Mouse (Mus musculus) layer of hippocampus, postnatal 25 days (tissue): Measurements from ENCODE around the gene Pard3. TPM values are rescaled to one million over a fixed set of nuclear protein-coding genes. Genes with fewer than 3 reads are reported as not detected.

ENCODE experiments used
- DNase-seq, 2 experiments: peaks; one replicate each; pipeline ENCODE4 v3.0.0; 2022; ENCODE audit warnings: mixed read lengths in 2 of 2, low spot score in 1 of 2; ENCODE audit errors: extremely low spot score in 1 of 2
- total RNA-seq, 2 experiments: library from RNA; stranded (reverse); gene quantifications; 2 replicates each; pipeline ENCODE4 v1.2.3; 2021

Pard3 gene
- total RNA-seq, 2 experiments from 2014 or later, result 21.8 to 22.7 TPM

GRCm38 (mm10) chr8:127320930-127321329 is 257.2 kb downstream of the Pard3 start:
- no peak for DNase-seq

DNA sequence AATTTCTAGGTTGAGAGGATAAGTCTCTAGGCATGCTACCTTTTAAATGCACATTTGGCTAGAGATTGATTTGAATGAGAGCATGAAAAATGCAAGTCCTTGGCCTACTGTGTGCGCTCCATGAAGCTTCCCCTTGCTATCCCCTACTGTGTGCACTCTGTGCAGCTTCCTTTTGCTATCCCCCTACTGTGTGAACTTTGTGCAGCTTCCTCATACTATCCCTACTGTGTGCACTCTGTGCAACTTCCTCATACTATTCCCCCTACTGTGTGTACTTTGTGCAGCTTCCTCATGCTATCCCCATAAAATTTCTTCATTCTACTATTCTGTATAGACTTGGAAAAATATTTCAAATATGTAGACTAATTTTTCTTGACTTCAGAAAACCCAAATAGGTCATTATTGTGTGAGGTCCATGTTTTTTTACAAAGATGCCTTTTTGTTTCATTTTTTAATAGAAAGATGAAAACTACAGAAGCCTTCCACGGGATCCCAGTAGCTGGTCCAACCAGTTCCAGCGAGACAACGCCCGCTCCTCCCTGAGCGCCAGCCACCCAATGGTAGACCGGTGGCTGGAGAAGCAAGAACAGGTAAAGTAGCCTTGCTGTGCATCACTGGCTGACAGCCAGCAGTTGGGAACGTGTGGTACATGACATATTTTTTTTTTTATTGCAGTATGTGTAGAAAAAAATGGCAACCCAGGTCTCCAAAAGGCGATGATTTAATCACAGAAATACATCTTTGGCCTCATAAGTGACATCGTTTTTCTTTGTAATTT is 260.1 kb downstream of the Pard3 start:
- no peak for DNase-seq

DNA sequence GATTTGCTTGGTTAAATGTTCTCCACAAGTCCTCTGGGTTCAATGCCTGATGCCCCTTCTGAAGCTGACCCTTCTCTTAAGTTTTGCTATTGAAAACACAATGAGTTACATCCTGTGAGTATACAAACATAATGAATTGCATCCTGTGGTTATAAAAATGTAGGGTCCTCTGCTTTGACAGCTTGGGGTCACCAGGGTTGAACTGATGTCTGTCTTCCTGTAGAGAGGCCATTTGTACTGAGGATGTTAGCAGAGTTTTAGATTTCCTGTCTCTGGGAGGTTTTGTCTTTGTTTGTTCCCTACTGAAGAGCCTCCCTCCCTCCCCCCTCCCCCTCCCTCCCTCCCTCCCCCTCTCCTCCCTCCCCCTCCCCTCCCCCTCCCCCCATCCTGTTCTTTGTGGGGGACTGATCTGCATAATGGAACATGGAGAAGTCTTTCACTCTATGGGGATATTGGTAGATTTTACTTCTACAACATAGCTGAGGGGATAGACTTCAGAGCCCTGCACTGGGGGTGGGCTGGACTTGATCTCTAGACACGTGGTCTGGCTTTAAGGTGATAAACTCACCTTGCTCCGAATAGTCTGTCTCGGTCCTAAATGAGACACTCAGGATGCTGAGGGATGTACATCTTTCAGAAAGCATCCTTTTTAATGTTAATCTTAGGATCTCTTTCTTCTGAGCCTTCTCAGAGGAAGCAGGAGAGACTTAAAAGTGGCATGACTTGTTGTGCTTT is 261.3 kb downstream of the Pard3 start:
- DNase-seq, result no peak

- no peak for DNase-seq
These were observed 262.1 kb downstream of the Pard3 start for GRCm38 (mm10) chr8:127325749-127326148.

GRCm38 (mm10) chr8:127330258-127331187 is 266.8 kb downstream of the Pard3 start:
- DNase-seq, result no peak

DNA sequence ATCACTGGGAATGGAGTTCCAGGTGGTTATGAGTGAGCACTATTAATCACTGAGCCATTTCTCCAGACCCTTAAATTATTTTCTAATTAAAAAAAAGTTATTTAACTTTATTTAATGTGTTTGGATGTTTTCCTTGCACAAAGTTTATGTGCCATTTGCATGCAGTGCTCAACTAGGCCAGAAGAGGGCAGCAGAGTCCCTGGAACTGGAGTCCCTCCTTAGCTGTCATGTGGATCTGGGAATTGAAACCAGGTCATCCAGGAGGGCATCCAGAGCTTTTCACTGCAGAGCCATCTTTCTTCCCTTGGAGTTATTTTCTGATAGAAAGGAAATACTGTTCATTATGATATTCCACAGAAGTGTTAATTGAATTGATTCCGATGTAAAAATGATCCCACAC is 268.1 kb downstream of the Pard3 start:
- peak; percentile 32 to 72 for DNase-seq

- no peak for DNase-seq
These were observed 271.5 kb downstream of the Pard3 start for GRCm38 (mm10) chr8:127335216-127335615.

DNA sequence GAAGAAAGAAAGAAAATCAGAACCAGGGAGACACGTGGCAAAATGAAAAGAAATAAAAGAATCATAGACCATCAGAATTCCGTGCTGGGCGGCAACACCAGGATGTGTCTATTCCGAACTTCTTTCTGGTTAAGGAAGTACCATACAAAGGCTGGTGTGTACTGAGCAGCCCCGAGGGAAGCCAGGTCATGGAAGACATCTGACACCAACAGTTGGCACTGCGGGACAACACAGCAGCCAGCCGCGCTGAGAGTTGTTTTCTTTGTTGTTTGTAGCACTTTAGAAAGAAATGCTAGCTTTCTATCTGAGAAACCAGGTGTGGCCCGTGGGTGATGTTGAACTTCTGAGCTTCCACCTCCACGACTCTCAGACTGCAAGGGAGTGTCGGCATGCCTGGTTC is 274.5 kb downstream of the Pard3 start:
- DNase-seq, result no peak

- no peak for DNase-seq
These were observed 277.4 kb downstream of the Pard3 start for GRCm38 (mm10) chr8:127341046-127341445.

GRCm38 (mm10) chr8:127343115-127343514 is 279.4 kb downstream of the Pard3 start:
- no peak for DNase-seq

DNA sequence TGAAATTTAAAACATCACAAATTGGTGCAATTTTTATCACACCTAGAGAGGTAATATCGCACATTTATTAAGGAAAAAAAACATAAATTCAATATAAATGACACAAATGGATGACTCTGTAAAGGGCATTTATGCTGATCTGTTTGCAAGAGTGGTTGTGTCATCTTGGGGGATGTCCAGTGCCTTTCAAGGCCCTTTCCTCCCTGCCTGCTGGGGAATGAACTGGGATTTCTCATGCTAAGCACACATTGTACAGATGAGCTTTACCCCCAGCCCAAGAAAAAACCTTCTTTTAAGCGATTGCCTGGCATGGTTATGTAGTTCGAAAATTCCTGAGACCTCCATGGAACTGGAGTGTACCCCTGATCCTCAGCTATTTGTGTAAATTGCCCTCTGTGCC is 280.7 kb downstream of the Pard3 start:
- no peak for DNase-seq

GRCm38 (mm10) chr8:127345912-127346423 is 282.3 kb downstream of the Pard3 start:
- no peak for DNase-seq

DNA sequence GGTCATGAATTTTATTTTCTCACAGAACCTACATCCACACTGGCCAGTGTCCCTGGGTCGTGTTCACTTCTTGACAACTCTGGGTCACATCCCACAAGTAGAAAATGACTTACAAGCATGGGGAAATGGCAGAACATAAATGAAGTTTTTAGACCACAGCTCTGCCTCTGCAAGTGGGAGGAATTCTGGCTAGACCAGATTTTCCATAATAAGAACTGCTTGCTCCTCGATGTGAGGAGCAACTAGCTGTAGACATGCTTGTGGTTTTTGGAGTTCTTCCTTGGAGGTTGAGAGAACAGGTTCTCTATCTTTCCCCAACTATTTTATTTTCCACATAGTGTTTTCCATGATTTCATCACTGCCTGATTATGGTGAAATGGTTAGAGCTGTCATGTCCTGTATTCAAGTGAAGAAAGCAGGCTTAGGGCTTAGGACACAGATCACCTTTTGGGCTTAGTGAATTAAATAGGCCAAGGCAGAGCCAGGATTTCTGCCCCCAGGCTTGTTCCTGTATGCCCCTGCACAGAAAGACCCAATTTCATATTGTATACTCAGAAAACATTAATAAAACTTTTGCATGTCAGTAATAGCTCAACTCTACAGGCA is 284.3 kb downstream of the Pard3 start:
- DNase-seq, result no peak

- no peak for DNase-seq
These were observed 298.1 kb downstream of the Pard3 start for GRCm38 (mm10) chr8:127361796-127362195.

- DNase-seq, result no peak
These were observed 304.7 kb downstream of the Pard3 start for GRCm38 (mm10) chr8:127368347-127368746.

GRCm38 (mm10) chr8:127371326-127371949 is 307.7 kb downstream of the Pard3 start:
- no peak for DNase-seq

- no peak for DNase-seq
These were observed 314.1 kb downstream of the Pard3 start for GRCm38 (mm10) chr8:127377775-127378174.

DNA sequence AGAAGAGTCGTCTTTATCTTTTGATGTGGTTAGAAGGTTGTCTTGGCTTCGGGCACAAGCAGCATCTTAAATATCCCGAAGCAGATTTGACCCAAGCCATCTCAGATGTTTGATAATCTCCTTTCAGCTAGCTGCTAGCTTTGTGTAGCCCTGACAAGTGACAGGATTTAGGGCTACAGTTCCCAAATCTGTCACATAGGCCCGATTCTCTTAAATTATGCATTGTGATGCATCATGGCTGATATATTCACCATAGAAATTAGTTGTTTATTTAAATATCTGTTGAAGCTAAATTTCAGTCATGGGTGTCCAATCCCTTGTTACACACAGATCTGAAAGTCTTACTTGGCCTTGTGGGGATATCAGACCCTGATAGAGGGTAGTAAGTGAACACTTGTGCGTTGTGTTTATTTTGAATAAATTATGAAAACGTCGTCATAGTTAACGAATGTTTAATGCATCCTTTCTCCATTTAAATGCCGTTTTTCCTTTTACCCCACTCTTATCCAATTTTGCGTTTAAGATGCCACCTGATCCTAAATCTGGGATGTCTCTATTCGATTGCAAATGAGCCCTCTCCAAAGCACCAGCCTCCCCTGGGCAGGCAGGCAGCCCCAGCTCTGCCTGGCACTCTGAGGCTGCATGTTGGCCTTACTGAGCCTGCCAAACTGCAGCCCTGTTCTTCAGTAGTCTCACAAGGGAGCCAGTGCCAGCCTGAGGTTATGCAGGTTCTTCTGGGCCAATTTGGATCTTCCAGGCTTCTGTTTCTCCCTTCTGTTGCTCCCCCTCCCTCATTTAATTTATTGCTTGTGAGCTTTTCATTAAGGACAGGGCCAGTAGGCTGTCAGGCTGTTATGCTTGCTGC is 315.5 kb downstream of the Pard3 start:
- peak in 1 of 2 experiments; percentile 24 for DNase-seq

DNA sequence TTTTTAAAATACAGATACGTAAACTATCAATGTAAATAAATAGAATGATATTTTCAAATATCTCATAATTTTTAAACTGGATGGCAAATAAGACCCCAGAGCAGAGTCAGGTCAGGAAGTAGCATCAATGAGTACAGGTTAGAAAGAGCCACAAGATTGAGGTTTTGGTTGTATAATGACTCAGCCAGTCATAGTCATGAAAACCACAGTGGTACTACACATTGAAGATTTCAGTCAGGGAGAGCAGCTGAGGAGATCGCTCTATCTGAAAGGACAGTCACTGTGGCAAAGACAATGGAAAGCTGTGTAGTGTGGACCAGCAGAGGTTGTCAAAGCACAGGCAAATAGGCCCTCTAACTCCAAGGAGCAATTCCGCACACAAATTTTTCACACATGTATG is 317.6 kb downstream of the Pard3 start:
- DNase-seq, result no peak
